ENCODE assay signal across 20 mouse cellular contexts in the genomic region with DNA sequence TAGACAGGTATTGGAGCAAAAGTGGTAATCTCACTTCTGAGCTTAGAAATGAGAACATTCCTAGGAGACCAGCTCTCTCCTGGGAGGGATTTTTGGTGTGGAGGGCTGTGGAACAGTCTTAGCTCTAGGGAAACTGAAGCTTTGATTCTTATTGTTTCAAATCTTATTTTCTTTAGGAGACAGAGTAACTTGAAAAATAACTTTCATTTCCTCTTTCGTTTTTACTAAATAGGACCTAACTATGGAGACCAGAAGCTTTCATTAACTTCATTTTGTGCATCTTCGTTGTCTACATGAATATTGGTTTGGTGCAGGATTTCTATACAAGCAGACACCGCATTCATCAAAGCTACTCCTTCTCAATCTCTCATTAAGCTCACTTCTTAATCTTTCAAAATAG.
A peak's percentile ranks its signal among the peaks of the same experiment; 100 is the strongest.
DNase-seq lines count a peak whose midpoint lies in the region; ATAC-seq and TF ChIP-seq lines count a peak whose summit lies in the region.
"Had no signal": no experiment of that assay in that cellular context is flagged by ENCODE, and none has a peak within 500 bp of the region (broad histone marks: within the 10 kb centered on the region; RNA-seq: fewer than 3 reads in every experiment).

No protein-coding gene starts in this region.

- H3K4me3 ChIP-seq in CH12.LX (replicated peaks in 1 of 3; ENCODE audit: low read depth in 2 of 3, low read length in 2 of 3, poor library complexity in 1 of 3) = no peak overlapping the region
- H3K4me3 ChIP-seq: embryonic facial prominence, embryonic 10.5 days; embryonic facial prominence, embryonic 12.5 days had no signal

- in situ Hi-C loops in CH12.LX (cut with MboI; ENCODE audit: low pct_ligation_motif_present, low pct_unique_long_range_greater_than_20kb, low sequenced_read_pairs) = no loop called here

- no peak overlapping the region for H3K4me2 ChIP-seq in CH12.LX (ENCODE audit: insufficient read depth, low read depth, poor library complexity, severe bottlenecking)
- H3K4me2 ChIP-seq: embryonic facial prominence, embryonic 12.5 days had no signal

- no peaks in the 10 kb centered on the region for H3K36me3 ChIP-seq in CH12.LX (replicated peaks in 1 of 2; ENCODE audit: control insufficient read depth in 1 of 2, insufficient read depth in 1 of 2, low read length in 1 of 2)
- H3K36me3 ChIP-seq: embryonic facial prominence, embryonic 10.5 days; embryonic facial prominence, embryonic 12.5 days had no signal

- dilution Hi-C loops in CH12.LX (cut with MboI; ENCODE audit: extremely low pct_ligation_motif_present, extremely low pct_unique_long_range_greater_than_20kb, low sequenced_read_pairs) = no loop called here

- H3K9me3 ChIP-seq in CH12.LX (replicated peaks; ENCODE audit: low read length) = no peaks in the 10 kb centered on the region
- H3K9me3 ChIP-seq: embryonic facial prominence, embryonic 10.5 days; embryonic facial prominence, embryonic 12.5 days had no signal

- peaks cover 0 to 25% of the 10 kb centered on the region in 2 experiments; a peak in 2 of 4 replicates for H3K4me1 ChIP-seq in CH12.LX (ENCODE audit: control insufficient read depth in 1 of 2, insufficient read depth in 2 of 2)
- H3K4me1 ChIP-seq: embryonic facial prominence, embryonic 10.5 days; embryonic facial prominence, embryonic 12.5 days had no signal

- peak; percentile 78 for TF ChIP-seq EP300 in CH12.LX (IDR thresholded peaks at IDR 0.05; ENCODE audit: low read length)

- H3K9ac ChIP-seq in CH12.LX (ENCODE audit: insufficient read depth, low read depth) = no peak overlapping the region
- H3K9ac ChIP-seq: embryonic facial prominence, embryonic 12.5 days had no signal

- TF ChIP-seq POLR2A in CH12.LX (IDR thresholded peaks at IDR 0.05; ENCODE audit: low read depth, low read length) = no peak

- no peak for TF ChIP-seq RAD21 in CH12.LX (IDR thresholded peaks at IDR 0.05; ENCODE audit: low read depth, low read length)

- no peaks in the 10 kb centered on the region for H3K27me3 ChIP-seq in CH12.LX (replicated peaks)
- H3K27me3 ChIP-seq: embryonic facial prominence, embryonic 12.5 days had no signal

- DNase-seq in CH12.LX (ENCODE audit: extremely low read depth) = no peak
- no peak for DNase-seq in kidney, adult 18-20 months
- DNase-seq in kidney, postnatal 25 days = no peak
- DNase-seq in heart, adult 9 months (ENCODE audit: low spot score in 2 of 2) = no peak
- DNase-seq: adrenal gland, adult 2 months; adrenal gland, postnatal 10 days; adrenal gland, postnatal 25 days; B cell, adult 2 months; cerebellum, adult 11 months; cerebellum, adult 18-20 months; cerebellum, adult 8-10 months; cerebellum, adult 9-11 months; cerebellum, postnatal 14 days; cerebellum, postnatal 36 days had no signal

- TF ChIP-seq CTCF in CH12.LX (conservative IDR thresholded peaks at IDR 0.05 in 1 of 2, IDR thresholded peaks at IDR 0.05 in 1 of 2; ENCODE audit: low read depth in 2 of 2, low read length in 2 of 2) = no peak

- no peak overlapping the region for H3K27ac ChIP-seq in CH12.LX (ENCODE audit: insufficient read depth, low read depth)
- H3K27ac ChIP-seq: embryonic facial prominence, embryonic 10.5 days; embryonic facial prominence, embryonic 12.5 days had no signal

- ATAC-seq in megakaryocyte, adult 5-6 weeks (ENCODE audit: poor library complexity, severe bottlenecking) = peak; percentile 55
- ATAC-seq: CD4-positive, CD25-positive, alpha-beta regulatory T cell, adult 4 months; forebrain, embryonic 14.5 days; forebrain, embryonic 16.5 days had no signal

- H3K79me2 ChIP-seq in CH12.LX (replicated peaks; ENCODE audit: control insufficient read depth, extremely low read depth, insufficient read depth, poor library complexity, severe bottlenecking) = no peaks in the 10 kb centered on the region

TF ChIP-seq in CH12.LX, 34 proteins besides CTCF, POLR2A, EP300 and RAD21:
- TF ChIP-seq IRF4 (IDR thresholded peaks at IDR 0.05; ENCODE audit: low read depth, low read length) (peak; percentile 63), RCOR1 (conservative IDR thresholded peaks at IDR 0.05; ENCODE audit: low read depth, low read length) (no peak)
